Mouse (Mus musculus) MEL (cell line): ENCODE results near the gene Rps19. TPM values are rescaled to one million over a fixed set of nuclear protein-coding genes. Genes with fewer than 3 reads are reported as not detected.
A peak's percentile ranks its signal among the peaks of the same experiment; 100 is the strongest.
"Not testable (repeated sequence)": the region's sequence is repeated elsewhere in the genome, so short reads cannot be mapped to it uniquely, and the experiment has no call there.

Source experiments
- DNase-seq: peaks from one replicate; pipeline ENCODE4 v3.0.0; 2011; ENCODE audit warnings: low read depth, low spot score
- H3K27ac ChIP-seq: 2 replicates; pipeline ENCODE4 v1.5.1; 2012; ENCODE audit warnings: low read depth, mild to moderate bottlenecking, control low read depth, low read length, moderate library complexity; ENCODE audit not compliant: control insufficient read depth
- H3K27me3 ChIP-seq, 2 experiments: fragments of 150-350 bp in 1 of 2; sonication (generic) in 1 of 2; 2 replicates each; pipeline ENCODE4 v1.6.1; 2012; ENCODE audit warnings: low read length in 2 of 2, mild to moderate bottlenecking in 2 of 2, improper control_type of control experiment in 1 of 2, moderate library complexity in 1 of 2; ENCODE audit not compliant: insufficient read depth in 2 of 2, control insufficient read depth in 1 of 2
- H3K36me3 ChIP-seq, 2 experiments: 2 replicates each; pipeline ENCODE4 v1.6.1; 2012 to 2014; ENCODE audit warnings: low read length in 2 of 2, improper control_type of control experiment in 1 of 2, inconsistent platforms in 1 of 2, mild to moderate bottlenecking in 1 of 2; ENCODE audit not compliant: insufficient read depth in 2 of 2, control insufficient read depth in 1 of 2
- H3K4me1 ChIP-seq, 2 experiments: fragments of 150-350 bp in 1 of 2; sonication (generic) in 1 of 2; 2 replicates each; pipeline ENCODE4 v1.6.1; 2012; ENCODE audit warnings: low read length in 2 of 2, improper control_type of control experiment in 1 of 2, mild to moderate bottlenecking in 1 of 2; ENCODE audit not compliant: insufficient read depth in 2 of 2, control insufficient read depth in 1 of 2
- H3K4me3 ChIP-seq, 2 experiments: fragments of 150-350 bp in 1 of 2; sonication (generic) in 1 of 2; 2 replicates each; pipeline ENCODE4 v1.5.1; 2012; ENCODE audit warnings: low read depth in 2 of 2, low read length in 2 of 2, mild to moderate bottlenecking in 2 of 2, moderate library complexity in 2 of 2, control low read depth in 1 of 2, improper control_type of control experiment in 1 of 2; ENCODE audit not compliant: control insufficient read depth in 1 of 2, insufficient read depth in 1 of 2
- H3K79me2 ChIP-seq: 2 replicates; pipeline ENCODE4 v1.6.1; 2012; ENCODE audit warnings: mild to moderate bottlenecking, low read length, moderate library complexity; ENCODE audit not compliant: control insufficient read depth, poor library complexity, insufficient read depth
- H3K9ac ChIP-seq: 2 replicates; pipeline ENCODE4 v1.6.1; 2012; ENCODE audit warnings: low read depth, mild to moderate bottlenecking, control low read depth, low read length, moderate library complexity; ENCODE audit not compliant: control insufficient read depth, poor library complexity, severe bottlenecking
- H3K9me3 ChIP-seq: fragments of 150-350 bp; sonication (generic); replicated peaks from 2 replicates; pipeline ENCODE4 v1.6.1; 2012; ENCODE audit warnings: mild to moderate bottlenecking, low read length, improper control_type of control experiment, moderate library complexity; ENCODE audit not compliant: insufficient read depth
- CHD1 ChIP-seq: IDR thresholded peaks from 2 replicates; pipeline ENCODE4 v1.6.1; 2012; ENCODE audit warnings: low read depth, mild to moderate bottlenecking, inconsistent platforms, low read length, improper control_type of control experiment
- CTCF ChIP-seq, 3 experiments: IDR thresholded peaks in 2 of 3; conservative IDR thresholded peaks in 1 of 3; 2 replicates each; pipeline ENCODE4 v1.5.1; 2011 to 2012; ENCODE audit warnings: low read length in 3 of 3, low read depth in 2 of 3, mild to moderate bottlenecking in 2 of 3, improper control_type of control experiment in 1 of 3, inconsistent platforms in 1 of 3, mixed read lengths in 1 of 3, moderate library complexity in 1 of 3; ENCODE audit not compliant: control insufficient read depth in 1 of 3, insufficient read depth in 1 of 3, poor library complexity in 1 of 3, severe bottlenecking in 1 of 3
- E2F4 ChIP-seq: IDR thresholded peaks from 2 replicates; pipeline ENCODE4 v1.6.1; 2011; ENCODE audit warnings: low read depth, low read length, improper control_type of control experiment, borderline replicate concordance
- GABPA ChIP-seq: IDR thresholded peaks from 2 replicates; pipeline ENCODE4 v1.6.1; 2012; ENCODE audit warnings: low read depth, mild to moderate bottlenecking, inconsistent platforms, low read length, improper control_type of control experiment, moderate library complexity
- GATA1 ChIP-seq: IDR thresholded peaks from 2 replicates; pipeline ENCODE4 v1.6.1; 2011; ENCODE audit warnings: low read depth, low read length, improper control_type of control experiment
- JUND ChIP-seq: IDR thresholded peaks from 2 replicates; pipeline ENCODE4 v1.6.1; 2011; ENCODE audit warnings: low read depth, mild to moderate bottlenecking, improper control_type of control experiment, low read length
- MAZ ChIP-seq: IDR thresholded peaks from 2 replicates; pipeline ENCODE4 v1.6.1; 2012; ENCODE audit warnings: low read depth, mild to moderate bottlenecking, inconsistent platforms, low read length, improper control_type of control experiment
- MEF2A ChIP-seq: IDR thresholded peaks from 2 replicates; pipeline ENCODE4 v1.6.1; 2014; ENCODE audit warnings: low read depth, mild to moderate bottlenecking, inconsistent platforms, low read length, improper control_type of control experiment; ENCODE audit not compliant: poor library complexity, insufficient replicate concordance, severe bottlenecking; ENCODE audit errors: extremely low read depth
- MXI1 ChIP-seq: IDR thresholded peaks from 2 replicates; pipeline ENCODE4 v1.6.1; 2011; ENCODE audit warnings: mild to moderate bottlenecking, low read depth, low read length, improper control_type of control experiment
- MYB ChIP-seq: IDR thresholded peaks from 2 replicates; pipeline ENCODE4 v1.6.1; 2011; ENCODE audit warnings: mild to moderate bottlenecking, low read depth, low read length, improper control_type of control experiment
- POLR2A ChIP-seq, 2 experiments: IDR thresholded peaks; 2 replicates each; pipeline ENCODE4 v1.6.1; 2011 to 2012; ENCODE audit warnings: low read length in 2 of 2, mild to moderate bottlenecking in 2 of 2, control low read depth in 1 of 2, improper control_type of control experiment in 1 of 2, low read depth in 1 of 2, moderate library complexity in 1 of 2; ENCODE audit not compliant: control insufficient read depth in 1 of 2, insufficient read depth in 1 of 2, poor library complexity in 1 of 2
- POLR2AphosphoS2 ChIP-seq: IDR thresholded peaks from 2 replicates; pipeline ENCODE4 v1.6.1; 2011; ENCODE audit warnings: low read length, improper control_type of control experiment
- POLR2AphosphoS5 ChIP-seq: IDR thresholded peaks from 2 replicates; pipeline ENCODE4 v1.6.1; 2012; ENCODE audit warnings: low read depth, borderline replicate concordance, mild to moderate bottlenecking, inconsistent platforms, low read length, moderate library complexity, mixed read lengths
- RAD21 ChIP-seq: IDR thresholded peaks from 2 replicates; pipeline ENCODE4 v1.6.1; 2011; ENCODE audit warnings: mild to moderate bottlenecking, low read depth, low read length, improper control_type of control experiment
- SIN3A ChIP-seq: IDR thresholded peaks from 2 replicates; pipeline ENCODE4 v1.6.1; 2012; ENCODE audit warnings: low read length, improper control_type of control experiment, inconsistent platforms
- TAL1 ChIP-seq: IDR thresholded peaks from 2 replicates; pipeline ENCODE4 v1.6.1; 2012; ENCODE audit warnings: mild to moderate bottlenecking, inconsistent platforms, low read length, moderate library complexity, mixed read lengths
- TBP ChIP-seq: IDR thresholded peaks from 2 replicates; pipeline ENCODE4 v1.8.0; 2011; ENCODE audit warnings: low read depth, low read length, improper control_type of control experiment
- UBTF ChIP-seq: IDR thresholded peaks from 2 replicates; pipeline ENCODE4 v1.6.1; 2012; ENCODE audit warnings: low read depth, mild to moderate bottlenecking, inconsistent platforms, low read length, improper control_type of control experiment, moderate library complexity, borderline replicate concordance; ENCODE audit not compliant: insufficient read depth
- USF1 ChIP-seq: IDR thresholded peaks from 2 replicates; pipeline ENCODE4 v1.6.1; 2014; ENCODE audit warnings: low read depth, mild to moderate bottlenecking, inconsistent platforms, low read length, improper control_type of control experiment, moderate library complexity
- USF2 ChIP-seq, 2 experiments: IDR thresholded peaks; 2 replicates each; pipeline ENCODE4 v1.6.1; 2011 to 2012; ENCODE audit warnings: improper control_type of control experiment in 2 of 2, low read length in 2 of 2, borderline replicate concordance in 1 of 2, inconsistent platforms in 1 of 2, low read depth in 1 of 2, mild to moderate bottlenecking in 1 of 2; ENCODE audit not compliant: insufficient read depth in 1 of 2
- ZC3H11A ChIP-seq: IDR thresholded peaks from 2 replicates; pipeline ENCODE4 v1.6.1; 2012; ENCODE audit warnings: low read depth, mild to moderate bottlenecking, inconsistent platforms, low read length, improper control_type of control experiment
- polyA plus RNA-seq, 2 experiments: library from polyadenylated mRNA; stranded (reverse) in 1 of 2; unstranded in 1 of 2; fragments of >175 nt in 1 of 2; fragments of >200 nt in 1 of 2; gene quantifications; 2 replicates each; pipeline versions ENCODE4 v1.2.1 to v1.2.4; 2012; ENCODE audit warnings: low replicate concordance in 2 of 2, low read depth in 1 of 2; ENCODE audit not compliant: insufficient read length in 2 of 2, insufficient read depth in 1 of 2, missing spikeins in 1 of 2
- total RNA-seq: library from RNA; depleted of rRNA; stranded (reverse); fragments of 300-350 nt; gene quantifications from 2 replicates; pipeline ENCODE4 v1.2.3, GENCODE M21; 2012; rRNA removed

Rps19 gene
- 3,168 and 3,580 TPM in 2 replicates for total RNA-seq
- polyA plus RNA-seq: 1,000 to 10,000 TPM in 1 of 2 experiments, not detected in 1; 2,454 TPM

- Histone ChIP-seq H3K36me3 (peaks cover 6 to 17% of the 10 kb centered on the region in 2 experiments), H3K4me1 (peaks cover 0 to 20% of the 10 kb centered on the region in 2 experiments; a peak in 2 of 4 replicates), H3K4me3 (peak within 1 kb of the TSS; percentile 75 to 77), H3K9ac (peak within 1 kb of the TSS; percentile 93), H3K9me3 (no peaks in the 10 kb centered on the region), H3K79me2 (peaks cover 36% of the 10 kb centered on the region), H3K27ac (peak within 1 kb of the TSS; percentile 97), H3K27me3 (peaks cover 0 to 2% of the 10 kb centered on the region in 2 experiments; a peak in 1 of 4 replicates)
- TF ChIP-seq POLR2AphosphoS2 (no peak), JUND (no peak), POLR2A (IDR thresholded peaks at IDR 0.05; ENCODE audit: control insufficient read depth in 1 of 2, insufficient read depth in 1 of 2, low read depth in 1 of 2, low read length in 2 of 2, poor library complexity in 1 of 2) (peak; percentile 82 to 91), E2F4 (no peak), CTCF (IDR thresholded peaks at IDR 0.05 in 2 of 3, conservative IDR thresholded peaks at IDR 0.05 in 1 of 3; ENCODE audit: control insufficient read depth in 1 of 3, insufficient read depth in 1 of 3, low read depth in 2 of 3, low read length in 3 of 3, poor library complexity in 1 of 3, severe bottlenecking in 1 of 3) (peak in 1 of 3 experiments; percentile 38; a peak in 2 of 6 replicates), USF1 (no peak), SIN3A (no peak), UBTF (0 out of 2 replicates have a peak, but pooled peaks have one; percentile 6), GABPA (no peak), MAZ (no peak), TBP (peak; percentile 89), ZC3H11A (no peak)
- peak; percentile 100 for DNase-seq
Measured at GRCm38 (mm10) chr7:24883896-24884692, at the start of gene Rps19. Gene Rps19, plus strand, starts transcription at chr7:24884371.

GRCm38 (mm10) chr7:24838732-24839409 lies 45.3 kb upstream of the Rps19 start:
- not testable (repeated sequence) for H3K9me3 ChIP-seq, H3K4me3 ChIP-seq, H3K79me2 ChIP-seq, H3K9ac ChIP-seq, H3K27me3 ChIP-seq, H3K27ac ChIP-seq, H3K36me3 ChIP-seq, DNase-seq
- H3K4me1 ChIP-seq: peaks cover 0 to 12% of the 10 kb centered on the region in 2 experiments; a peak in 2 of 4 replicates

GRCm38 (mm10) chr7:24839410-24839808 lies 44.8 kb upstream of the Rps19 start:
- H3K4me3 ChIP-seq: no peak overlapping the region
- DNase-seq: no peak
- no peaks in the 10 kb centered on the region for H3K79me2 ChIP-seq
- no peak overlapping the region for H3K27ac ChIP-seq
- peaks cover 0 to 2% of the 10 kb centered on the region in 2 experiments; a peak in 1 of 4 replicates for H3K36me3 ChIP-seq
- no peak overlapping the region for H3K9ac ChIP-seq
- H3K9me3 ChIP-seq: no peaks in the 10 kb centered on the region
- no peaks in the 10 kb centered on the region for H3K27me3 ChIP-seq
- peaks cover 0 to 12% of the 10 kb centered on the region in 2 experiments; a peak in 2 of 4 replicates for H3K4me1 ChIP-seq
- TF ChIP-seq MXI1 (no peak), MEF2A (no peak), MAZ (no peak), POLR2A (IDR thresholded peaks at IDR 0.05; ENCODE audit: control insufficient read depth in 1 of 2, insufficient read depth in 1 of 2, low read depth in 1 of 2, low read length in 2 of 2, poor library complexity in 1 of 2) (no peak), USF2 (IDR thresholded peaks at IDR 0.05; ENCODE audit: borderline replicate concordance in 1 of 2, insufficient read depth in 1 of 2, low read depth in 1 of 2, low read length in 2 of 2) (no peak), MYB (no peak), POLR2AphosphoS5 (no peak), POLR2AphosphoS2 (no peak), GATA1 (no peak), CHD1 (no peak), TAL1 (no peak), RAD21 (no peak), ZC3H11A (no peak), CTCF (IDR thresholded peaks at IDR 0.05 in 2 of 3, conservative IDR thresholded peaks at IDR 0.05 in 1 of 3; ENCODE audit: control insufficient read depth in 1 of 3, insufficient read depth in 1 of 3, low read depth in 2 of 3, low read length in 3 of 3, poor library complexity in 1 of 3, severe bottlenecking in 1 of 3) (no peak), TBP (no peak)
